Mouse (Mus musculus): ENCODE measurements at regions not wholly inside any gene's neighbourhood (a gene's known extent, or its start where the extent isn't known, plus 50 kb on each side); places are given as distances from the start of the nearest gene placed in this dataset.

DNA sequence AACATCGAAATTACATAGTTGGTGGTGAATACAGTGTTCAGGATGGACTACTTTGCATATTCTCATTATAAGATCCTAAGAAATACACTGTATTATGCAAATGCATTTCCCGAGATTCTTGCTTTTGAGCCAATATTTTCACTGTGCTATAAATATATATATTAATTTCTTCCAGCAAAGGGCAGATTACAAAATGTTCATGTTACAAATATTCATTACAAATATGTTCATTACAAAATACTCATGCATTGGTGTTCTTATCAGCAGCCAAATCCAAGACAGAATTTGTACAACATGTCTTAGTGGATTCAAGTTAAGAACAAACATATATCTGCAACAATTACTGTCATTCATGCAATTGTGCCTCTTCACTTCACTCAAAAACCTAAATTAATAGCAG lies 828.1 kb upstream of the Alcam start:
- no peak for TF ChIP-seq CTCF (IDR thresholded peaks at IDR 0.05; ENCODE audit: borderline replicate concordance, insufficient read depth, low read length)
- no peak for TF ChIP-seq POLR2A (IDR thresholded peaks at IDR 0.05; ENCODE audit: low read depth, low read length)

All from embryonic fibroblast, embryonic 13.5 days (primary cell).